Mouse (Mus musculus): ENCODE data around the gene Bag3. TPM values are rescaled to one million over a fixed set of nuclear protein-coding genes. Genes with fewer than 3 reads are reported as not detected.

Bag3 gene
- polyA plus RNA-seq, 1 experiment from 2014 or later = 7.2 TPM

- 86% methylated on average over 3 of the region's 3 CpGs for WGBS
- H3K4me1 ChIP-seq = peaks cover 34% of the 10 kb centered on the region
- H3K27ac ChIP-seq (replicated peaks) = no peak overlapping the region
- no peaks in the 10 kb centered on the region for H3K9me3 ChIP-seq (replicated peaks)
- H3K27me3 ChIP-seq (ENCODE audit: low read depth, poor library complexity, severe bottlenecking) = peaks cover 45% of the 10 kb centered on the region
- no peak for DNase-seq (ENCODE audit: low spot score)
- peak overlapping the region; percentile 61 for H3K4me3 ChIP-seq
- H3K36me3 ChIP-seq = no peaks in the 10 kb centered on the region
Observed at GRCm38 (mm10) chr7:128524641-128525040, 1.2 kb downstream of the Bag3 start.

GRCm38 (mm10) chr7:128526611-128527010 lies 3.2 kb downstream of the Bag3 start:
- Histone ChIP-seq H3K36me3 (no peaks in the 10 kb centered on the region), H3K27me3 (ENCODE audit: low read depth, poor library complexity, severe bottlenecking) (peaks cover 52% of the 10 kb centered on the region), H3K9me3 (replicated peaks) (no peaks in the 10 kb centered on the region), H3K27ac (replicated peaks) (no peak overlapping the region), H3K4me3 (no peak overlapping the region), H3K4me1 (peaks cover 54% of the 10 kb centered on the region)
- DNase-seq (ENCODE audit: low spot score) = no peak
- 86% methylated on average over 6 of the region's 6 CpGs for WGBS

- WGBS = 79% methylated on average over 9 of the region's 9 CpGs
- no peak overlapping the region for H3K27ac ChIP-seq (replicated peaks)
- peaks cover 67% of the 10 kb centered on the region for H3K4me1 ChIP-seq
Observed at GRCm38 (mm10) chr7:128528596-128528995, 5.2 kb downstream of the Bag3 start.

GRCm38 (mm10) chr7:128529126-128529525 lies 5.7 kb downstream of the Bag3 start:
- peak overlapping the region; percentile 66 for H3K27ac ChIP-seq (replicated peaks)
- peaks cover 65% of the 10 kb centered on the region for H3K4me1 ChIP-seq
- 57% methylated on average over 6 of the region's 6 CpGs for WGBS
- no peaks in the 10 kb centered on the region for H3K36me3 ChIP-seq
- H3K27me3 ChIP-seq (ENCODE audit: low read depth, poor library complexity, severe bottlenecking) = peaks cover 38% of the 10 kb centered on the region
- no peak for DNase-seq (ENCODE audit: low spot score)
- H3K9me3 ChIP-seq (replicated peaks) = no peaks in the 10 kb centered on the region
- no peak overlapping the region for H3K4me3 ChIP-seq

More at GRCm38 (mm10) chr7:128528596-128528995, 5.2 kb downstream of the Bag3 start:
- no peak for DNase-seq (ENCODE audit: low spot score)
- Histone ChIP-seq H3K4me3 (no peak overlapping the region), H3K36me3 (no peaks in the 10 kb centered on the region), H3K9me3 (replicated peaks) (no peaks in the 10 kb centered on the region), H3K27me3 (ENCODE audit: low read depth, poor library complexity, severe bottlenecking) (peaks cover 43% of the 10 kb centered on the region)

- no peaks in the 10 kb centered on the region for H3K9me3 ChIP-seq (replicated peaks)
- 53% methylated on average over 14 of the region's 14 CpGs for WGBS
- peaks cover 65% of the 10 kb centered on the region for H3K4me1 ChIP-seq
Observed at GRCm38 (mm10) chr7:128529574-128530051, 6.2 kb downstream of the Bag3 start.

GRCm38 (mm10) chr7:128531031-128531430 lies 7.6 kb downstream of the Bag3 start:
- Histone ChIP-seq H3K36me3 (no peaks in the 10 kb centered on the region), H3K4me3 (peak overlapping the region; percentile 22), H3K4me1 (peaks cover 79% of the 10 kb centered on the region), H3K9me3 (replicated peaks) (no peaks in the 10 kb centered on the region), H3K27me3 (ENCODE audit: low read depth, poor library complexity, severe bottlenecking) (peaks cover 28% of the 10 kb centered on the region; the same call in 1 of the 2 replicates), H3K27ac (replicated peaks) (peak overlapping the region; percentile 74)
- DNase-seq (ENCODE audit: low spot score) = peak; percentile 37
- 26% methylated on average over 11 of the region's 11 CpGs for WGBS

More at GRCm38 (mm10) chr7:128529574-128530051, 6.2 kb downstream of the Bag3 start:
- no peak for DNase-seq (ENCODE audit: low spot score)
- Histone ChIP-seq H3K27ac (replicated peaks) (peak overlapping the region; percentile 66), H3K27me3 (ENCODE audit: low read depth, poor library complexity, severe bottlenecking) (peaks cover 33% of the 10 kb centered on the region), H3K36me3 (no peaks in the 10 kb centered on the region), H3K4me3 (no peak overlapping the region)

GRCm38 (mm10) chr7:128531929-128532328 lies 8.5 kb downstream of the Bag3 start:
- Histone ChIP-seq H3K9me3 (replicated peaks) (no peaks in the 10 kb centered on the region), H3K27ac (replicated peaks) (0 out of 2 replicates have a peak overlapping the region, but pooled peaks have one; percentile 74), H3K36me3 (no peaks in the 10 kb centered on the region), H3K4me1 (peaks cover 88% of the 10 kb centered on the region), H3K4me3 (no peak overlapping the region), H3K27me3 (ENCODE audit: low read depth, poor library complexity, severe bottlenecking) (peaks cover 31% of the 10 kb centered on the region; the same call in 1 of the 2 replicates)
- 71% methylated on average over 6 of the region's 6 CpGs for WGBS
- no peak for DNase-seq (ENCODE audit: low spot score)

- Histone ChIP-seq H3K4me3 (no peak overlapping the region), H3K27me3 (ENCODE audit: low read depth, poor library complexity, severe bottlenecking) (peaks cover 38% of the 10 kb centered on the region), H3K36me3 (no peaks in the 10 kb centered on the region), H3K9me3 (replicated peaks) (no peaks in the 10 kb centered on the region), H3K4me1 (peaks cover 89% of the 10 kb centered on the region), H3K27ac (replicated peaks) (peak overlapping the region; percentile 71; the same call in 1 of the 2 replicates)
- no peak for DNase-seq (ENCODE audit: low spot score)
- 76% methylated on average over 6 of the region's 6 CpGs for WGBS
Observed at GRCm38 (mm10) chr7:128532441-128533166, 9.2 kb downstream of the Bag3 start.

- 44% methylated on average over 5 of the region's 5 CpGs for WGBS
Observed at GRCm38 (mm10) chr7:128534984-128535491, 11.6 kb downstream of the Bag3 start.

GRCm38 (mm10) chr7:128536074-128536473 lies 12.7 kb downstream of the Bag3 start:
- Histone ChIP-seq H3K36me3 (peaks cover 2% of the 10 kb centered on the region; the same call in 1 of the 2 replicates), H3K4me1 (peaks cover 70% of the 10 kb centered on the region), H3K9me3 (replicated peaks) (no peaks in the 10 kb centered on the region), H3K27ac (replicated peaks) (0 out of 2 replicates have a peak overlapping the region, but pooled peaks have one; percentile 38), H3K27me3 (ENCODE audit: low read depth, poor library complexity, severe bottlenecking) (peaks cover 33% of the 10 kb centered on the region), H3K4me3 (no peak overlapping the region)
- DNase-seq (ENCODE audit: low spot score) = no peak
- 32% methylated on average over 3 of the region's 3 CpGs for WGBS

More at GRCm38 (mm10) chr7:128534984-128535491, 11.6 kb downstream of the Bag3 start:
- Histone ChIP-seq H3K27ac (replicated peaks) (peak overlapping the region; percentile 56), H3K36me3 (no peaks in the 10 kb centered on the region; the same call in 1 of the 2 replicates), H3K4me3 (no peak overlapping the region), H3K4me1 (peaks cover 80% of the 10 kb centered on the region), H3K9me3 (replicated peaks) (no peaks in the 10 kb centered on the region), H3K27me3 (ENCODE audit: low read depth, poor library complexity, severe bottlenecking) (peaks cover 42% of the 10 kb centered on the region)
- no peak for DNase-seq (ENCODE audit: low spot score)

- 91% methylated on average over 4 of the region's 4 CpGs for WGBS
- Histone ChIP-seq H3K4me1 (peaks cover 56% of the 10 kb centered on the region), H3K36me3 (peaks cover 14% of the 10 kb centered on the region), H3K9me3 (replicated peaks) (no peaks in the 10 kb centered on the region), H3K4me3 (no peak overlapping the region), H3K27me3 (ENCODE audit: low read depth, poor library complexity, severe bottlenecking) (peaks cover 24% of the 10 kb centered on the region), H3K27ac (replicated peaks) (0 out of 2 replicates have a peak overlapping the region, but pooled peaks have one; percentile 52)
- DNase-seq (ENCODE audit: low spot score) = no peak
Observed at GRCm38 (mm10) chr7:128537676-128538075, 14.3 kb downstream of the Bag3 start.

GRCm38 (mm10) chr7:128538196-128538595 lies 14.8 kb downstream of the Bag3 start:
- peaks cover 14% of the 10 kb centered on the region for H3K36me3 ChIP-seq
- no peaks in the 10 kb centered on the region for H3K9me3 ChIP-seq (replicated peaks)
- 61% methylated on average over 4 of the region's 4 CpGs for WGBS
- no peak overlapping the region; the same call in 1 of the 2 replicates for H3K27ac ChIP-seq (replicated peaks)
- DNase-seq (ENCODE audit: low spot score) = no peak
- no peak overlapping the region for H3K4me3 ChIP-seq
- peaks cover 21% of the 10 kb centered on the region for H3K27me3 ChIP-seq (ENCODE audit: low read depth, poor library complexity, severe bottlenecking)
- peaks cover 51% of the 10 kb centered on the region for H3K4me1 ChIP-seq

GRCm38 (mm10) chr7:128538769-128539168 lies 15.4 kb downstream of the Bag3 start:
- Histone ChIP-seq H3K36me3 (peaks cover 14% of the 10 kb centered on the region), H3K9me3 (replicated peaks) (no peaks in the 10 kb centered on the region), H3K4me3 (no peak overlapping the region), H3K27me3 (ENCODE audit: low read depth, poor library complexity, severe bottlenecking) (peaks cover 21% of the 10 kb centered on the region), H3K27ac (replicated peaks) (no peak overlapping the region; the same call in 1 of the 2 replicates), H3K4me1 (peaks cover 46% of the 10 kb centered on the region)
- DNase-seq (ENCODE audit: low spot score) = no peak
- WGBS = 75% methylated on average over 5 of the region's 5 CpGs

All from midbrain, embryonic 10.5 days (tissue).